Mouse (Mus musculus) CH12.LX (cell line): ENCODE measurements at regions not wholly inside any gene's neighbourhood (a gene's known extent, or its start where the extent isn't known, plus 50 kb on each side); places are given as distances from the start of the nearest gene placed in this dataset.

Experiments used
- CTCF ChIP-seq, 2 experiments: IDR thresholded peaks in 1 of 2; conservative IDR thresholded peaks in 1 of 2; 2 replicates each; pipeline ENCODE4 v1.5.1; 2011 to 2012; ENCODE audit warnings: low read depth in 2 of 2, low read length in 2 of 2, improper control_type of control experiment in 1 of 2, inconsistent platforms in 1 of 2, mild to moderate bottlenecking in 1 of 2, moderate library complexity in 1 of 2
- EP300 ChIP-seq: IDR thresholded peaks from 2 replicates; pipeline ENCODE4 v1.6.1; 2011; ENCODE audit warnings: low read length, improper control_type of control experiment
- GABPA ChIP-seq: IDR thresholded peaks from 2 replicates; pipeline ENCODE4 v1.6.1; 2012; ENCODE audit warnings: low read depth, low read length, improper control_type of control experiment, inconsistent platforms; ENCODE audit not compliant: insufficient replicate concordance
- POLR2A ChIP-seq: IDR thresholded peaks from 2 replicates; pipeline ENCODE4 v1.6.1; 2011; ENCODE audit warnings: low read depth, mild to moderate bottlenecking, improper control_type of control experiment, low read length
- TCF12 ChIP-seq: IDR thresholded peaks from 2 replicates; pipeline ENCODE4 v1.6.1; 2014; ENCODE audit warnings: low read depth, mild to moderate bottlenecking, inconsistent platforms, low read length, improper control_type of control experiment
- ZC3H11A ChIP-seq: IDR thresholded peaks from 2 replicates; pipeline ENCODE4 v1.6.1; 2012; ENCODE audit warnings: low read depth, mild to moderate bottlenecking, inconsistent platforms, low read length, improper control_type of control experiment
- ZMIZ1 ChIP-seq: IDR thresholded peaks from 2 replicates; pipeline ENCODE4 v1.6.1; 2012; ENCODE audit warnings: low read depth, mild to moderate bottlenecking, inconsistent platforms, low read length, improper control_type of control experiment
- ZNF384 ChIP-seq: IDR thresholded peaks from 2 replicates; pipeline ENCODE4 v1.6.1; 2012; ENCODE audit warnings: low read depth, low read length, improper control_type of control experiment, inconsistent platforms

GRCm38 (mm10) chr6:33166479-33166878 is 82.4 kb upstream of the Exoc4 start:
- TF ChIP-seq POLR2A (no peak), CTCF (conservative IDR thresholded peaks at IDR 0.05 in 1 of 2, IDR thresholded peaks at IDR 0.05 in 1 of 2; ENCODE audit: low read depth in 2 of 2, low read length in 2 of 2) (no peak), ZNF384 (no peak), EP300 (no peak), GABPA (no peak), TCF12 (no peak), ZC3H11A (no peak), ZMIZ1 (no peak)
